Mouse (Mus musculus): ENCODE results near the gene Hipk2.
A peak's percentile ranks its signal among the peaks of the same experiment; 100 is the strongest.

The Hipk2 gene

GRCm38 (mm10) chr6:38741024-38741423, 134.9 kb downstream of the Hipk2 start:
- DNase-seq, result no peak

GRCm38 (mm10) chr6:38739266-38739665, 136.7 kb downstream of the Hipk2 start:
- DNase-seq, result no peak

DNA sequence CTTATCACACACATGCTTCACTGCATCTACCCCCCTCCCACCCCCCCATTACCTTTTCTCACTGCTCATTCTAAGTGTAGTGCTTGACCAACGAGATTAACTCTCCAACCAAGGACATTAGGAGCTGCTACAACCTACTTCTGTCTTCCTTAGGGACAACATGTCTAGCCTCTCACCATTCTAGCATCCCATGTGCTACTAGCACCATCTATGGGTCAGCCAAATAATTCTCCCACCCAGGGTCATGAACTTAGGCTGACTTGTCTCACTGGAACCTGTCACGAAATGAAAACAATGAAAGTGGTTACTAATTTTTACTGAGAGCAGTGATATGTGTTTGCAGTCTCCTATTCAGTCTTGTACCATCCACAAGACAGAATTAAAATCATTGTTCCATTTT, 138.2 kb downstream of the Hipk2 start:
- no peak for DNase-seq

GRCm38 (mm10) chr6:38736240-38736639, 139.7 kb downstream of the Hipk2 start:
- peak; percentile 66 for DNase-seq

DNA sequence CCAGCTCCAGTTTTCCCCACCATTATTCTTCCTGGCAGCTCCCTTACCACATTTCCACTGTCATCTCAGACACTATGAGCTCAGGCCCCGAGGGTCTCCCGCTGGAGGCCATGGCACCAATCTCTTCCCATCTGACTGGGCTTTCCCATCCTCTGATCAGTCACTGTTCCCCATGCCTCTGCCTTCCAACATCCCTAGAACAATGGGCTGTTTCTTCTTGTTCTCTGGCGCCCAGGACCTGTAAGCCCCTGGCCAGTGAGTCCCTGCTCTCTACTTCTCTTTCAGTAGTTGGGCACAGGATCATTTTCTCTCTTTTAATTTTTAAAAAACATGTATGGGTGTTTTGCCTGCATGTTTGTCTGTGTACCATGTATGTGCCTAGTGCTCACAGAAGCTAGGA, 143.3 kb downstream of the Hipk2 start:
- no peak for DNase-seq

DNA sequence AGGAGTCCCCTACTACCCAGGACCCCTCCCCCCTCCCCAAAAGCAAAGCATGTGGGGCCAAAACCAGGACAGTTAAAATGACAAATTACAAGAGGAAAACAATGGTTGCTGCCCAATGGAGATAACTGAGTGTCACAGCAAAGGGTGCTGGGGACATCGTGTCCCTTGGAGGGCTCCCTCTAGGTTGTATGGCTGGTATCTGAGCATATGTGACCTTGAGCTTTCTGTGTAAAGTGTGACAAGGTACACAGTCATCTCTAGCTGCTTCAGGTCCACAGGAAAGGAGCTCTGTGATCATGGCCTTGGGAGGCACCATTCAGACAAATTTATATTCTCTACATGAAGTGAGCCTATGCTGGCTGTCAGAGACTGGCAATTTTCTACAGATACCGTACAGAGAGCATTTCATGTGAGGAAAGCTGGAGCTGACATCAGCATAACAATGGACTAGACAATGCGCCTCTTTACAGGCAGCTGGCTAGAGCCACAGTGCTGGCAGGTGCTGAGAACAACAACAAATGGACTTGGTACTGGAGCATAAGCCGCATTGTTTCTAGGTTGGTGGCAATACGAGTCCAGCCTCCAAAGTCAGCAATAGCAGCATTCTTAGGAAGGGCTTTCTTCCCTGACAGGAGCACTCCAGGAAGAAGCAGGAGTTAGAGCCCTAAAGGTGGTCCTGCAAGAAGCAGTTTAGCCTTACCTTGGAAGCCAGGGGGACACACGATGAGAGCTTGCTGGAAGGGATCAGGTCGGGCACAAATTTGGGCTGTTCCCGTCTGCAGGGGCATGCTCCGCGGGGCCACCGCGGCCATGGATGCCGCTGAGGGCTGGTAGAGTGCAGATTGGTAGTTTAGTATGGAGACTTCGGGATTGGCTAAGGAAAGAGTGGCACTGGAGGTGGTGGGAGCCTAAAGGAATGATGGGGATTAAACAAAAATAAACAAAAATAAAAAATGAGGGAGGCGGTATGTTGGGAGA, 145.5 kb downstream of the Hipk2 start:
- peak; percentile 29 for DNase-seq

DNA sequence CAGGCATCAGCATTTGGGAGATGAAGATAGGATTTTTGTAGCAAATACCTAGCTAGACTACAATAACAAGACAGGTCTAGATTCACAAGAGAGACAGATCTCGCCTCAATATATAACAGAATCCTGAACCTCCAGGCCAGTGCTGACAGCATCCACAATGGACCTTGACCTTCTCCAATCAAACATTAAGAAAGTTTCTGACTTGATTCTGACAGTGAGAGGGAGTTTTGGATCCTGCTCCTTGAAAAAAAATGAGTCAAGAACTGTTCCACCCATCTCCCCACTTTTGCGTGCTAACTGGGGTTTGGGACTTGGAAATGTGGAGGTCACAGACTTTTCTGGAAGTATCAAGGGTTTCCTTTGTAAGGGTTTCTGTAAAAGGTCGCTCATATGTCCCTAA, 150.4 kb downstream of the Hipk2 start:
- no peak for DNase-seq

DNA sequence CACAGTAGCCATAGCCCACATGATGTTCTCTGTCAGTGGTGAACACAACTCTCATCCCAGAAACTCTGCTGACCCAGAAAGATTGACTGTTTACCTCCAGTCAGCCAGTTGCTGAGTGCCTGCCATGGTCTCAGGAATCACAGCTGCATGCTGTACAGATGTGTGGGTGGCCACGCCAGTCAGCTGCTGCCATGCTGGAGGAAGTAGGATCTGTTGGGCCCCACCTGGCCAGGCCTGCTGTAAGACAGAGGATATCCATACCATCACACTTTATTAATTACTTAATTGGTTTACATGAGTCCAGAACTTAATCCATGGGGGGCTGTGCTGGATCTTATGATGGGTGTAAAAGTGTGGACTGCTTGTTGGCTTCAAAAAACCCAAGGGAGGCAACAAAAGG, 154.6 kb downstream of the Hipk2 start:
- no peak for DNase-seq

DNA sequence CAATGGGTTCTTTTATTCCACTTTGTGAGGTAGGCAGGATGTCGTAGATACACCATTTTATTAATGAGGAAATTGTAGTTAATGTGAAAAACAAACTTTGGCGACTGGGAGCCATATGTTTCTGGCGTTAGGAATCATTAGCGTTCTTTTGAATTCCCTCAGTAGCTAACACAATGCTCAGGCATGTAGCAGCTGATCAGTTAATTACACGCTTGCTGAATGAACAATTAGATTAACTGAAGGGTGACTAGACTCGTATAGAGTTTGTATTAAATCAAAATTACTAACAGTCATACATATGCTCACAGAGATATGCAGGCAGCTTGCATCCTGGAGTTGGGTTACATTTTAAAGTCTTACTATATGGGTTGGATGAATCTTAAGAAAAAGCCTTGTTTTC, 156.7 kb downstream of the Hipk2 start:
- no peak for DNase-seq

GRCm38 (mm10) chr6:38718625-38719024, 157.3 kb downstream of the Hipk2 start:
- no peak for DNase-seq

- DNase-seq, result no peak
Observed at GRCm38 (mm10) chr6:38715881-38716280, 160.1 kb downstream of the Hipk2 start.

DNA sequence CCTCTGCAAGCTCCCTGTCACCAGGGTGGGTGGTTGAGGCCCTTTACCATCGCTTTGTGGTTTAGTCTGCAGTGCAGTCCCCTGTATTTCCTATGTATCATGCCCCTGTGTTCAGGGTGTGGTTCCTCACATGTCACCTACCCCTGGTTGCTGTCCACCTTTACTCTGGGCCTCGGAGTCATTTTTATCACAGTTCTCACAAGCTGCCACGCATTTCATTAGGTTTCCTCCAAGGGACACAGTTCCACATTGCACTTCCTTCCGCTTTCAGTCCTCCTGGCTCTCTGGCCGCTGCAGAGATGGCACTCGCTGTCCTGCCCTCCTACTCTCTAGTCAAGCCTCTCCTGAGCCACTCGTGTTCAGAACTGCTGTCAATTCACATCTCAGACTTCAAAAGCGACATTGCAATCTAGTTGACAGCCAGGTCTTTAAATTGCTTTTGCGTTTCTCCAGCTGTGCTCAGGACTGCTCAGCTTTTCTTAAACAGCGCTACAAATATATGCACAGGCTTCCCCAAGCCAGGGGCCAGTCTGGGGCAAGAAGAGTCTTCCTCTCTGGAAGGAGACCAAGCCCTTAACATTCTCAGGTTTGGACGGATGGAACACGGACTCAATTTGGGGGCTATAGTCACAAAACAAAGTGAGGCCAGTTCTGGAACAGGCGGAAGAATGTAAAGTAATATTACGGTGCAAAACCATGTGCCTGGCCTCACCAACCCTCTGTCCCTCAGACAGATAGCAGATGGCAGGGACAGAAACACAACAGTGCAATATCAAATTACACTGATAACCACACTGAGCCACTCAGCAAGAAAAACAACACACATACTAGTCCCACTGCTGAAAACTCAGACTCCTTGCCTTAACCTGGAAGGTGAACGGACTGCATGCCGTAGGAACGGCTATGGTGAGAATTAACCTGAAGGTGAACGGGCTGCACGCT, 161.7 kb downstream of the Hipk2 start:
- DNase-seq, result no peak

- no peak for DNase-seq
Observed at GRCm38 (mm10) chr6:38710449-38710848, 165.5 kb downstream of the Hipk2 start.

DNA sequence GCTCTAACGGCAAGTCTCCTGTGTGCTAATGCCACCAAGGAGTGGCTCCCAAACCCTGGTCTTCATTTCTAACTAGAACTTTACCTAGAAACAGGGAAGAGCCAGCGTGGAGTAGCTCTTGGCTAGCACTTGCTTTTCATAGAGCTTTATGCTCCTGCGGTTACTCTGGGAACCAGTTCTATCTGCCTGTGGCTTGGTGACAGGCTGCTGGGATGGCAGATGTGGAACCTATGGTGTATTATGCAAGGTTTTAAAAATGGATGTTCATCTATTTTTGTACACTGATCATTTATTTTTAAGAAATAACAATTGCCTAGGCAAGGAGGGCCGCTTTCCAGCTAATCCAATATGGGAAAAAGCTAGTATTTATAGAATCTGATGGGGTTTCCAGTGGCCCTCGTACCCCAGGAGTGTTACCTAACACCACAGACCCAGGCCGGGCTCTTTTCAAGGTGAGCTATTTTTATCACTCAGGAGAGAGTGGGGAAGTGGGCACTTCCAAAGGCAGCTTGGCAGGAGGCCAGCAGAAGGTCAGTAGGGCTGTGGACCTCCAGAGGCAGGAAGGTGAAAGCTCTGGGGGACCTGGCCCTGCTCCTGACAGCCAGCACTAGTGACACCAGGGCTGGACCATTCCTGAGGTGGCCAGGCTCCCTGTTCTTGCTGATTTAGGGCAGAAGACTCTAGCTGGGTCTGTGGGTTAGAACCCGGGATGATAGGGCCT, 171.5 kb downstream of the Hipk2 start:
- DNase-seq, result no peak

- DNase-seq, result no peak
Observed at GRCm38 (mm10) chr6:38703526-38703925, 172.4 kb downstream of the Hipk2 start.

DNA sequence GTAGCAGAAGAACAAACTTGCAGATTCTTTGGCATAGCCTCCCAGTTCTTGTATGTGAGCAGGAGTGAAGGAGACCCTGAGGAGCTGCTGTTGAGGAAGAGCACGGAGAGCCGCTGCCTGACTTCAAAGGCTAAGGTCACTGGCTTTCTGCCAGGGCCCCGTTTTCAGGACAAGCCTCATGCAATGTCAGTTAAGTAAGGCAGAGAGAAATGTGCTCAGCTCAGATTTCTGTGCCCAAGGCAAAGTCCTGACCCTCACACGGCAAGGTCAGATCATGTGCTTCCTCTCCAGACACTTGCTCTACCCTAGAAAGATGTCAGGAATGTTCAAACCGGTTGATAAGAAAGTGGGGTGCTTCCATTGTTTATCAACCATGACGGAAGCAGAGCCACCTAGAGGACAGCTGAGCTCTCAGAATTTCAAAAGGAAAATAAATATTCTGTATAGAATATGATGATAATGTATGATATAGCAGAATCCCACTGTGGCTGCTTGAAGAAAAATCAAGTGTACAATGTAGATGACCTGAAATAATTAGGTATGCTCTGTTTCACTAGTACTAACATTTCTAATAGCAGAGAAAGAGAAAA, 173.1 kb downstream of the Hipk2 start:
- no peak for DNase-seq

GRCm38 (mm10) chr6:38701421-38701820, 174.5 kb downstream of the Hipk2 start:
- DNase-seq, result no peak

DNA sequence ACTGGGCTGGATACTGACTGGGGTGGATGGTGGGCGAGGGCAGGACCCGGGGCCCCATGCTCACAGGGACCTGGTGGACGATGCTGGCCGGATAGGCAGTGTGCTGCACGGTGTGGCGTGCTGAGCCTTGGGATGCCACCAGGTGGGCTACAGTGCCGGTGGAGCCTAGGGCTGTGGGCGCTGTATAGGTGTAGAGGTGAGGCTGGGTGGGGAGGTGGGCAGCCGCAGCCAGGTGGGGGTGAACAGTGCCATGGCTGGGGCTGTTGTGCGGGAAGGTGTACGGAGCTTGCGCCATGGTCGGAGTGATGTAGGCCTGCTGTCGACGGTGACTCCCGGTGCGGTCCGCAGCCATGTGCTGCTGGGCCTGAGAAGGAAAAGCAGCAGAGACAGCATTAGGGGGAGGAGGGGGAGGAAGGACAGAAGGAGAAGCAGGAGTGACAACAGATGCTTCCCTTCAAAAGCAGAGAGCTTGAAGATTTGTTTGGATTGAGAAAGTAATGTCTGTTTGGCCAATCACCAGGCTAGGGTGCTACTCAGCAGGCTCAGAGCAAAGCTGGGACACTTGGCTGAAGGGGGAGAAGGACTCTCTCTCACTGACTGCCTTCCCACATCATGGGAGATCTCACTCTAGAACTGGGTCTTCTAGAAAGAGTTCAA, 177.6 kb downstream of the Hipk2 start:
- DNase-seq, result no peak

- DNase-seq, result no peak
Observed at GRCm38 (mm10) chr6:38696570-38696969, 179.4 kb downstream of the Hipk2 start.

GRCm38 (mm10) chr6:38695380-38696054, 180.4 kb downstream of the Hipk2 start:
- DNase-seq, result peak; percentile 62

- DNase-seq, result no peak
Observed at GRCm38 (mm10) chr6:38692556-38692955, 183.4 kb downstream of the Hipk2 start.
